Mouse (Mus musculus): Measurements from ENCODE around the gene Serpini2. TPM values are rescaled to one million over a fixed set of nuclear protein-coding genes. Genes with fewer than 3 reads are reported as not detected.
A peak's percentile ranks its signal among the peaks of the same experiment; 100 is the strongest.
"Not testable (repeated sequence)": the region's sequence is repeated elsewhere in the genome, so short reads cannot be mapped to it uniquely, and the experiment has no call there.

The Serpini2 gene
- total RNA-seq (2021) = not detected
- long read RNA-seq, experiment 1 = 0 reads
- long read RNA-seq, experiment 2 = 0 reads

DNA sequence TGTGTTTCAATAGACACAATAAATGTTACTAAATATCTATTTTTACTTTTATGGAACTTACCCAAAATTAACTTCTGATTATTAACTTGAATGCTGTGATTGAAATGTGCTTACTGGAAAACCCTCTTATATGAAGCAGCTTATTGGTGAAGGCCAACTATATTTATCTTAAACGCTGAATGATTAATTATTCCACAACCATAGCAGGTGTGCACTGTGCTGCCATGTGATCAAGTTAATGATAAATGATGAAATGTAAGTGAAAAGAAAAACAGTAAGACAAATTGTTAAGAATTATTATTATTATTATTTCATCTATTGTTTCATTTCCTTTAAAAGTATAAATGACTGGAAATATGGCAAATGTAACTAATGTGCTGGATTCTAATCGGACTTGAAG lies at the start of gene Serpini2:
Gene Serpini2, minus strand, starts transcription at position 101 of the 400 bp plus-strand sequence.
- no peak for DNase-seq
- intact Hi-C loops (cut with DNase I) = no loop called here

DNA sequence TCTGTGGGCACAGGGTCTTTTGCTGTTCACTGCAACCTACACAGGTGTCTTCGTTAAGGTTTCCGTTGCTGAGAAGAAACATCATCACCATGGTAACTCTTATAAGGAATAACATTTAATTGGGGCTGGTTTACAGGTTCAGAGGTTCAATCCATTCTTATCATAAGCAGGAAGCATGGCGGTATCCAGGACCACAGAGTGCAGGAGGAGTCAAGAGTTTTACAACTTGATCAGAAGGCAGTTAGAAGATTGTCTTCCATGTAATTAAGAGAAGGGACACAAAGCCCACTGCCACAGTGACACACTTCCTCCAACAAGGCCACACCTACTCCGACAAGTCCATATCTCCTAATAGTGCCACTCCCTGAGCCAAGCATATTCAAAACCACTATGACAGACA lies 39.0 kb upstream of the Serpini2 start:
- intact Hi-C loops (cut with DNase I) = no loop called here
- DNase-seq = no peak

DNA sequence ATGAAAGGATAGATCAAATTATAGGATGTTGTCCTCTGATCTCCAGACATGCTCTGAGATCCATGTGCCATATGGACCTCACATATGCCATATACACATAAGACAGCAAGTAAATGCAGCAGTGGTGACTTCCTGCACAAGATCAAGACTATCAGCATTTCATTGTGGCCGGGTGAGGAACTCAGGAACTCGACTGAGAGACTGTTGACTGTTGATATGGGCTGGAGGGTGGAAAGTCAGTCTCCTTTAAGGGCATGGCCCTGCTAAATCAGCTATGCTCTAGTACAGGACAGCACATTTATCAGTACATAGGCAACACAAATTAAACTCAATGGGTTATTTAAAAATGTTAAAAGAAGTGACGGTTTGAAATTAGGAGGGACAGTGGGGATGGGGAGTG lies 38.4 kb upstream of the Serpini2 start:
- DNase-seq = no peak

DNA sequence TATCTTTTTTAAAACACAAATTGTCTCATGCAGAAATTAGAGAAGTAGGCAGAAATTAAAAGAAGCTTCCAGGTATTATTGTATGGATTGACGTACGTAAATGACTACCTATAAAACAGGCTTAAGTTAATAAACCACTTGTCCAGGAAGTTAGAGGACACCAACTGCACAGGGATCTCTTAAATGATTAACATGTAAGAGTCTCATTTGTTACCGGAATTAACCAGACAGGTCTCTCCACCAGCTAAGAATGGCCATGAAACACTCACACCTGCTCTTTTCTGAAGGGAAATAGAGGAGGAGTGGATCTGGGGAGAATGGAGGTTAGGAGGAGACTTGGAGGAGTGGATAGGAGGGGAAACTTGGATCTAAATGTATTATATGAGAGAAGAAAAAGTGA lies 35.7 kb upstream of the Serpini2 start:
- DNase-seq = no peak
- intact Hi-C loops (cut with DNase I) = no loop called here

More for the DNA sequence above, 38.4 kb upstream of the Serpini2 start:
- intact Hi-C loops (cut with DNase I) = no loop called here

DNA sequence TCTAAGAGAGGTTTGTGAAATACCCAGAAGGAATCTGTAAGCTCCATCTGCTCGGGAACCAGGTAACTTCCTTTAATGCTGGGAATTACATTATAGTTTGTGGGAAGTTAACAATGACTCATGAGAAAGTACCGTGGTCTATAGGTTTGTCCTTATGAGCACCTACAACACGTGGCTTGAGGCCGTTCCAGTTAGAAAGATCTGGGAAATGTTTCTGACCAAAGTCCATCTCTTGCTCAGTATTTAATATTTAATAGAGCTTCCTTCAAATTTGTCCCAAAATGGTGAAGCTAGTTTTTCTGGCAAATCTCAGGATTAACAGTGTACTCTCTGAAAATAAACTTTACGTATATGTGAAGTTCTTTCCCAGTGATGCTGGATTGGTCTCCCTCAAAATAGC lies 34.7 kb upstream of the Serpini2 start:
- intact Hi-C loops (cut with DNase I) = no loop called here
- no peak for DNase-seq

DNA sequence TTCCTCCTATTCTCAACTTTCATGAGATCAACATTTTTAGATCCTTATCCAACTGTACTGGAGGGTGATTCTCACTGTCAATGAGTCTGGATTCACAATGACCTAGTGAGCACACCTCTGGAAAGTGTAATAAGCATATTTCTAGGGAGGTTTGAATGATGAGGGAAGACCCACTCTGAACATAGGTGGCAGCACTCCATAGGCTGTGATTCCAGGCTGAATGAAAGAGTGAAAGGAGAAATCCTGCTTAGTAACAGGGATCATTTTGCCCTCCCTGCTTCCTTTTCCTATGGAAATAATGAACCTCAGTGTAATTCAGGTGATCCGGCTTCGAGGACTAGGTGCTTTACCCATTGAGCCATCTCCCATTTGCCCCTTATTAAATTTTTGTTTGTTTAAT lies 31.2 kb upstream of the Serpini2 start:
- no peak for DNase-seq
- intact Hi-C loops (cut with DNase I) = no loop called here

DNA sequence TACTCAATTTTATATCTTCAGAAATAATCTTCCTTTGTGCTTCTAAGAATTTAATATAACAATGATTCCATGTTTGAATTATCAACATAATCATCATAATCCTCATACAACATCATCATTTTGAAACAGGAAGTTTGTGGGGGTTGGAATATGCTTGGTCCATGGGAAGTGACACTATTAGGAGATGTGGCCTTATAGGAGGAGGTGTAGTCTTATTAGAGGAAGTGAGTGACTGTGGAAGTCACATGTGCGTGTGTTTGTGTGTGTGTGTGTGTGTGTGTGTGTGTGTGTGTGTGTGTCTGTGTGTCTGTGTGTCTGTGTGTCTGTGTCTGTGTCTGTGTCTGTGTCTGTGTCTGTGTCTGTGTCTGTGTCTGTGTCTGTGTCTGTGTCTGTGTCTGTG lies 29.6 kb upstream of the Serpini2 start:
- DNase-seq; intact Hi-C loops (cut with DNase I): not testable (repeated sequence)

DNA sequence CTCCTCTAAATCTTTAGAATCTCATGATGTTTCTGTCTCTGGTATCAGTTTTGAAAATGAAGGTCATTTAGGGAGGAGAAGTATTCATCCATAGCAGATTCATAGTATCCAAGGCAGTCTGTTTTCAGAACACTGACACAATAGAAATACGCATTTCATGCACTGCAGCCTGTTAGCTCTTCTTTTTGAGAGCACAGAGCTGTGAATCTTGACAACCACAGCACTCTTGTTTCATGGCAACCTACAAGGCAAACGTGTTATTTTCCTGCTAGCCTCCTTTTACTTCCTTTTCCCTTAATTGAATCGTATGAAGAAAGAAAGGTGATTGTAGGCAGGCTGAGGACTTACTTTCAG lies 27.9 kb upstream of the Serpini2 start:
- intact Hi-C loops (cut with DNase I) = no loop called here
- DNase-seq = no peak

DNA sequence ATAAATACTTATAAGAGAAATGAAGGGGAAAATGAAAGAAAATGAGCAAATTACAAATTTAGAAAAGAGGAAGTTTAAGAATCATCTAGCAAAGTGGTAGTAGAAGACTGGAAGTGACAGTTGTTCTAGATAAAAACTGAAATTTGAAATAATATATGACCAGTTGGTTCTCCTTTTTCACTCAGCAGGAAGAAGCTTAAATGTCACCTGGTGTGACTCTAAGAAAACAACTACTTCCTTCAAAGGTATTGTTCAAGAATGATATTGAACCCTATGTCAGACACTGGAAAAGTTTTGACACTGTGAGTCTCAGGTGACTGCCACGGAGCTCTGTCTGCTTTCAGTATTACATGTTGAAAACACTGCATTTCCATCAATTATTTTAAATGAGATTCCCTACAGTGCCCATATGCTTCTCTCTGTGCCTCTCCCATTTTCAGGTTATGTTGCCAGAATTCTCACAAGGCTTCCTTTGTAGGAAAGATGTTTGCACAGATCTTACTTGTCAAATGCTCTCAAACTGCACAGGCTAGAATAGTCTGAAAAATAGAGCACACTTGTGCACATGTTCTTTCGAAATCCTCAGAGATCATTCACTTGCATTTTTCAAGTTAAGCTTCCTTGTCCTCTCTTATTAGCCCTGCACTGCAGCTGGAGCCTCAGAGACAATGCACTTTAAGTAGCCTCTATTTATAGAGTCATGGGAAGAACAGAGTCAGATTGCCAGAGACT lies 27.3 kb upstream of the Serpini2 start:
- no peak for DNase-seq
- intact Hi-C loops (cut with DNase I) = no loop called here

DNA sequence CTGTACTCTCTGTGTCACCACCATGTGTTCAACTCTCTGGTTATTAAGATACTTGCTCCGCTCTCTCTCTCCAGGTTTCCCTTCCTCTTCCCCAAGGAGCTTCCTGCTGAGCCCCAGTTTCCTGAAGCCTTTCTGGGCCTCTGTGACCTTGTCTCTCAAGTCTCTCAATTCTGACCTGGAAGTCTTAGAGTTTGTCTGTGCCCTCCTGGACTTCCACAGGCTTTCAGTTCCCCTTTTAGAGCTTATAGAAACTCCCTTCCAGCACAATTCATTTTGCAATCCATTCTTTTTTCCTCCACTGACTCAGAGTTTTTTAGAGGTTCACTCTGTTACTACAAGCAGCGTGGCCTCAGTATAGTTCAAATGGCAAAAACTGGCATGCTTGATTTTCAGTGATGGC lies 23.4 kb upstream of the Serpini2 start:
- intact Hi-C loops (cut with DNase I) = no loop called here
- DNase-seq = no peak

DNA sequence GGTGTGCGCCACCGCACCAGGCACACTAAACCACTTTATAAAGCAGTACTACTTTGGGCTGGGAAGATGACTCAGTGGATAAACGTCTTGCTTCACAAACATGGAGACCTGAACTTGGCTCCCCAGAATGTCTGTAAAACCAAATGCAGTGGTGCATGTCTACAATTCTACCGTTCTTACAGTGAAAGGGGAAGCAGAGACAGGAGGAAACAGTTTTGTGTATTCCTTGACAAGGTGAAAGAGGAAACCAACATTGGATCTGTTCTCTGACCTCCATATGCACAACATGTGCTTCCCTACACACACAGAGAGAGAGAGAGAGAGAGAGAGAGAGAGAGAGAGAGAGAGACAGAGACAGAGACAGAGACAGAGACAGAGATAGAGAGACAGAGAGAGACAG lies 7.6 kb upstream of the Serpini2 start:
- no peak for DNase-seq
- intact Hi-C loops (cut with DNase I) = no loop called here

DNA sequence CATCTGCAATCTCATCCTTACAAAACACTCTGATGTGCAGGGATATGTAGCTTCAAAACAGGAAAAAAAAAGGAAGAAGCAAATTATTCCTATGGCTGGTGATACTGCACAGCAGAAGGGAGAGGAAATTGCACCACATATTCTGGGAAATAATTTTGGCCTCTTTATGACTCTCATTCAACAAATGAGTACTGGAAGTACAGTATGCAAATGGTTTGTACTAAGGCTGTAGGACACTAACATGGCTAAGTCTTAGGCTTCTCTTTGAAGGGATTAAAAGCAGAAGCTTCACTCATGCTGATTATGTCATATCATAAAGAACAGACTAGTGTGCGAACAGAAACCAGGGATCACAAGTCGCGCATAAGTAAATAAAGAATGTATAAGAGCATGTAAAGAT lies 6.6 kb upstream of the Serpini2 start:
- intact Hi-C loops (cut with DNase I) = no loop called here
- no peak for DNase-seq

DNA sequence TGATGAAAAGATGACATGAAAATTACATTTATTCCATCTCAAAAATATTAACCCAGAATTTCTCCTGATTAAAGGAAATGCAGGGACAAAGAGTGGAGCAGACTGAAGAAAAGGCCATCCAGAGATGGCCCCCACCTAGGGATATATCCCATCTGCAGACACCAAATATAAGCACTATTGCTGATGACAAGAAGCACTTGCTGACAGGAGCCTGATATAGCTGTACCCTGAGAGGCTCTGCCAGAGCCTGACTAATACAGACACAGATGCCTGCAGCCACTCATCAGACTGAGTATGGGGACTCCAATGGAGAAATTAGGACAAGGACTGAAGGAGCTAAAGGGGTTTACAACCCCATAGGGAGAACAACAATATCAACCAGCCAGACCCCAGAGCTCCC lies 5.2 kb upstream of the Serpini2 start:
- intact Hi-C loops (cut with DNase I) = no loop called here
- DNase-seq = no peak

DNA sequence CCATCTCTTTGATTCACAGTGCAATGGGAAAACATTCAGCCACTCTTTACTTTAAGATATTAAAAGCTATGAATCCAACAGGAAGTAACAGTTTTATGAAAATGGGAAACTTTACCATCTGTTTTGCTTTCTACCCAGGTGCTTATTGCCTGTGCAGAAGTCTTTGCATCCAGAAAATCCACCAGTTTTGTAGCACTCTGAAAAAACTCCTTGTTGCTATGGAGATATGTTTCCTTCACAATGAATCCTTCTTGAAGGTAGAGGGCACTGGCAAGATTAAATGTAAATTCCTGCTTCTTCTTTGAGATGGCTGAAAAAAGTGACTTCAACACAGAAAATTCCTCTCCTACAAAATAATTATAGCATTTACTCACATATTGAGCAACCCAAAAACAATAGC lies 10.5 kb downstream of the Serpini2 start:
- DNase-seq = no peak
- intact Hi-C loops (cut with DNase I) = no loop called here

DNA sequence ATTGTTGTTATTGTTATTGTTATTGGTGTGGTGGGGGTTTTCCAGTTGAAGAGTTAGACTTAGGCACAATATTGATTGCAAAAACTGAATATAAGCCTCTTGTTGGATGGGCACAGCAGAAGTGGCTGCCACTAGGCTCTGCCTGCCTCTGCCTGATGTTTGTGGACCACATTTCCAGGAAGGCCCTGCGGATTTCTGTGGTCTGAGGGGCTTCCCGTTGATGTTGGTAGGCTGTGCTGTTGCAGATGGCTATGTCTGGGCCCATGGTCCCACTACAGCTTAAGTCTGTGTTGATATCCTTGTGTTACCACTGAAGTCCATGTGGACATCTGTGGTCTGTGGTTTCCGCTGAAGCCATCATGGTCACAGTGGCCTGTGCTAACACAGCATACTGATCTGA lies 50.2 kb downstream of the Serpini2 start:
- no peak for DNase-seq
- intact Hi-C loops (cut with DNase I) = loop anchor here (2.0 to 5.0 kb wide), 3 partner anchors 298 to 643 kb away; no protein-coding TSS in a partner anchor

DNA sequence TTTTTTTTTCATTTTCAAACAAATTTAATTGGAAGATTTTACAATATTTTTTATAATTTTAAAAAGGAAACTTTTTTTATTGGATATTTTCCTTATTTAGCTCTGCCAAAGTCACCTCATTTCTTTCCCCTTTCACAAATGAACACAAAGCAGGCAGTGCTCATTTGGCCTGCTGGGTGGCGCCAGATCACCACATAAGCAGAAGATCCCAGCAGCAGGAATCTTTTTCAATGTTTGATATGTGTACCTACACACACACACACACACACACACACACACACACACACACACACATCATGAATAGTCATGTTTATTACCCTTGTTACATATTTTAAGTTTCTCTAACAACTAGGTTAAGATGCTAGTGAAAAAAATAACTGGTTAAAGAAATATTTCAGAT lies 50.7 kb downstream of the Serpini2 start:
- peak; percentile 9 to 34 for DNase-seq
- intact Hi-C loops (cut with DNase I) = loop anchor here (2.0 to 5.0 kb wide), 3 partner anchors 298 to 643 kb away; no protein-coding TSS in a partner anchor

DNA sequence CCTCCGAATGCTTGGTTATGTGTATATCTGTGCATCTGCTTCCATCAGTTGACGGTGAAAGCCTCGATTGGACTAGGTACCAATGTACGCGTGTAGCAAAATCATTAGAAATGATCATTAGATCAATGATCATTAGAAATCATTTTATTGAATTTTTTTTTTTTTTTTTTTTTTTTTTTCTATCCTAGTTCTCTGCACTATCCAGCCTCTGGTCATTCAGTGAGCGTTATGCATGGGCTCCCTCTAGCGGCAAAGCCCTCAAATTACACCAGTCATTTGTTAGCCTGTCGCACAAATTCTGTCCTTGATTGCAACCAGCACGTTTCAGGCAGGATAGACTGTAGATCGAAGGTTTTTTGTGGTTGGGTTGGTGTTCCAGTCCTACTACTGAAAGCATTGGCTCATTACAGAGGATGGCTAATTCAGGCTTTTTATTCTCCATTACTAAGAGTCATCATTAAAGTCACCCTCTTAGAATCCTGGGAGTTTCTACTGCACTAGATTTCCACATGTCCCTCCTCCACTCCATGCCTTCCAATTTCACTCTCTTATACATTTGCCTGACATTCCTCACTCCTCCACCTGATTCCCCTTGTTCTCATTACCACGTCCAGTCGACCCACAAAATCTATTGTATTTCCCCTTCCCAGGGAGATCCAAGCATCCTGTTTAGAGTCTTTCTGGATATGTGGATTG lies 66.9 kb downstream of the Serpini2 start:
- intact Hi-C loops (cut with DNase I) = no loop called here
- DNase-seq = peak; percentile 30 to 53

Other genes with a start within 250 kb of the Serpini2 start
- gene Zbbx, start 105.0 kb downstream of the Serpini2 start, total RNA-seq (2021) = under 1 TPM in 1 of 2 experiments, not detected in 1; 0.14 TPM
- not detected for gene Wdr49, start 212.1 kb upstream of the Serpini2 start, total RNA-seq (2021)

All from heart, postnatal 14 days (tissue).